Mouse (Mus musculus): ENCODE measurements at regions not wholly inside any gene's neighbourhood (a gene's known extent, or its start where the extent isn't known, plus 50 kb on each side); places are given as distances from the start of the nearest gene placed in this dataset.
"Not testable (repeated sequence)": the region's sequence is repeated elsewhere in the genome, so short reads cannot be mapped to it uniquely, and the experiment has no call there.

GRCm38 (mm10) chr5:52015786-52016185 lies 174.5 kb downstream of the Dhx15 start:
- no peak for DNase-seq (ENCODE audit: low spot score)

- DNase-seq (ENCODE audit: low spot score): no peak
Measured at GRCm38 (mm10) chr5:52010426-52010825, 179.9 kb downstream of the Dhx15 start.

DNA sequence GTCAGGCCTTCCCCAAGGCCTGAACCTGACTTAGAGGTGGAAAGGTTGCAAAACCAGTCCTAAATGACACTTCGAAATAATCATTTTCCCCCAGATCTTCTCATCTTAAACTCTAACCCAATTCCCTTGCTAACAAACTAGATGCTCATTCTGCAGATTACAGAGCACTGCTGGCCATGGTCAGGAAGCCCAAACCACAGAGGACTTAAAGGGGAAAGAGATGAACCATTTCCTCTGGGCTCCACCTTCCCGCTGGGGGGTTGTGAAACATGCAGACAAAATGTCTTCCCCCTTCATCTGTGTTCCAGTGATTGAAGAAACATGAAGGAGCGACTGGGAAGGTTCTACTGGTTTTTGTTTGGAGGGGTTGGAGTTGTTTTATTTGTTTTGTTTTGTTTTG lies 181.4 kb downstream of the Dhx15 start:
- no peak for DNase-seq (ENCODE audit: low spot score)

DNA sequence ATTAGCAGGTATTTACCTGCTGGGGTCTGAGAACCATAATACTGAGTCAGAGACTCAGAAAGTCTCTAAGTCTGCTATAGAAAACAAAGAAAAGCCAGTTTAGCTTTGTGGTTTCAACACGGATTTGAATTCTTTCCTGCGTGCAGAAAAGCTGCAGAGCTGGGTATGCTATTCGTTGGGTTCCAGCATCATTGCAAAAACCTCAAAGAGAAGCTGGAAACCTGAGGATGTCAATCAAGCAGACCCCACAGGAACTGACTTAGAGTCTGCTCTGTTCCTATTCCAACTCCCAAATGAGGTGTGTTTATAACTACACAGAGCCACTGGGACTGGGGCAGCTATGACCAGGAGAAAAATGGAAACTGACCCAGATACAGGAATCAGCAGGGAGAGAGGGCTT lies 183.5 kb downstream of the Dhx15 start:
- no peak for DNase-seq (ENCODE audit: low spot score)

DNA sequence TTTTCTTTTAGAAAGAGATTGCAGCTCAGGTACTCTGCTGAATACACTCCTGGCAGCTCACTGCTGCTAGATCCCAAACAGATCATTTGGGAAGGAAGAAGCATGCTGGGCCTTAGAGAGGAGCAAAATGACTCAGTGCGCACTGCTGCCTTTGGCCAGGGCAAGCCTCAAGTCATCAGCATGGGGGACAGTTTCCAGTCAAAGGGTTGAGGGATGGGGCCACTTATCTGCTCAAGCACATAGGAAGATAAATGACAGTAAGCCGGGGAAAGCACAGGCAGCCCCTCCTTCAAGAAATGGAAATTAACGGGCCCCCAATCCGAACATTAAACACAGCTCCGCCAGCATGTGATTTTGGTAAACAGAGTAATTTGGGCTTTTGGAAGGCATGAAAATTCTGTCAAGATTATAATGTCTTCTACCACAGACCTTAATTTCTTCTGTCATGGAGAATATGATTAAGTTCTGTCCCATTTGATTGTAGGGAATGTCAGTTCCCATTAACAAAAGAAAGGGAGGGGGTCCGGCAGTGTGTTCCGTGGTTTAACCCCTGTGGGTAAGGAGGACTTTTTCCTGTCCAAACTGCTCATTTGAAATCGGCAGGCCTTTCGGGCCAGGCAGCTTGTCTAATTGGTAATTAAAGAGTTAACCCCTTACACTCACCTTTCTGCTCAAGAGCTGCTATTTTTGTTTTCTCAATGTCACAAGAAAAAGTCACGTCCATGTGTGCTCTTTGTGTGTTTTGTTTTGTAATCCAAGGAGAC lies 199.3 kb downstream of the Dhx15 start:
- no peak for DNase-seq (ENCODE audit: low spot score)

DNA sequence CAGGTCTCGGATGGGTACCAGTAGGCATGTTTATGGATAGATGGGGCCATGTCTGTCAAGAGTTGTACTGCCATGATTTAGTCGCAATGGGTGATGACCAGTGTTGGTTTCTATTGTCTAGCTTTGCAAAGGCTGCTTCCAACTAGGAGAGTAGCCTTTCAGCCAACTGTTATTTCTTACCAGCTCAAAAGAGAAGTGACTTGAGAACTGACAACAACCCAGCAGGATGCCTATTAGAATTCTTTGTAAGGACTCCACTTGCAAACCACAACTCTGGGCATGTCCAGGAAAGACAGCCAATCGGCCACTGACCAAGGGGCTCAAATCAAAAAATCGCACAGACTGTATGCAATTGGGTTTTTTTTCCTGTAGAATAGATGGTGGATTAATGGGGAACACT lies 200.9 kb downstream of the Dhx15 start:
- no peak for DNase-seq (ENCODE audit: low spot score)

- no peak for DNase-seq (ENCODE audit: low spot score)
Measured at GRCm38 (mm10) chr5:51988913-51989312, 201.4 kb downstream of the Dhx15 start.

DNA sequence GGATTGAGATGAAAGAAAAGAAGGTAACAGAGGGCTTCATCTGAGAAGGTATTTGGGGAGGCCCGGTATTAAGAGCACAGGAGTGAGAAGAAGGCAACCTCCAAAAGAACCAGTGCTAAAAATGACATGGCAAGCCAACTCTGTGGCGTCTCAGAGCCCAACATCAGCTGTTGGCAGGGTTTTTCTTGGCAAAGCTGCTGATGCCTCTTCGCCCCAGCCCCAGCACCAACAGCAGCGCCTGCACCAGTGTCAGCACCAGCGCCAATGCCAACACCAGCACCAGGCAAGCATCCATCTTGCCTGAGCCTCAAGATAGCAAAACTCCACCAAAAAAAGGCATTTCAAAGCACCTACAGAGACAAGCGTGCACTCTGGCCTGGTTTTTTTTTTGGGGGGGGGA lies 205.3 kb downstream of the Dhx15 start:
- DNase-seq (ENCODE audit: low spot score): peak; percentile 22

DNA sequence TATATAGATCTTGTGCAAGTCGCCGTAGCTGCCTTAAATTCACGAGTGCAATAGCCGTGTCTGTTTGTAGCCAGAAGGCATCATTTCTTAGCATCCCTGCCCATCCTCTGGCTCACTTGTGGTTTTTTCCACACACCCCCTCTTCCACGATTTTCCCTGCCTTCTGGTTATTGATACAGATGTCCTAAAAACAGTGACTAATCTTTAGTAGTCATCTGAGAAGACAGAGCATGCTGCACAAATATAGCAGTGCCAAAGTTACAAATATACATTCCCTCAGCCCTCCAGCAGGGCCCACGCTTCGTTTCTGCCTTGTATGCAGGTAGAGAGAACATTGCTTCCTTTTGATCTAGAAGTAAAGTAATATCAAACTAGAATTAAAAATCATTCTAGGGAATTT lies 207.5 kb downstream of the Dhx15 start:
- DNase-seq (ENCODE audit: low spot score): no peak

DNA sequence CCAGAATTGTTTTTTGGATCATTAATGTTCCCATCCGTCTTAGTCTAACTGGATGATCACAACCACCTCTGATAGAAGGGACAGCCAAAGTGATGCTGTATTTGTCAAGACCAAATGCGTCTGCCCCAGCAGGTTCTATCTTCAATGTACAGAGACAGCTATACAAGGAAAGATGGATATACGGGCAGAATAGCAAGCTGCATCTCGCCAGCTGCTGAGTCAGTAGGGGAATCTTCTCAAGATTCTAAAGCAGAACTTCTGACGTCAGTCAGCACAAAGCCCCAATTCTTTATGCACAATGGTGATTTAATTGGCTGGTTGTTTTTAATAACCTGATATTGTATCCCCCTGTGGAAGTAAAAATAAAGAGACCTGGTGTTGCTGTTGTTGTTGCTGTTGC lies 209.4 kb downstream of the Dhx15 start:
- DNase-seq (ENCODE audit: low spot score): no peak

DNA sequence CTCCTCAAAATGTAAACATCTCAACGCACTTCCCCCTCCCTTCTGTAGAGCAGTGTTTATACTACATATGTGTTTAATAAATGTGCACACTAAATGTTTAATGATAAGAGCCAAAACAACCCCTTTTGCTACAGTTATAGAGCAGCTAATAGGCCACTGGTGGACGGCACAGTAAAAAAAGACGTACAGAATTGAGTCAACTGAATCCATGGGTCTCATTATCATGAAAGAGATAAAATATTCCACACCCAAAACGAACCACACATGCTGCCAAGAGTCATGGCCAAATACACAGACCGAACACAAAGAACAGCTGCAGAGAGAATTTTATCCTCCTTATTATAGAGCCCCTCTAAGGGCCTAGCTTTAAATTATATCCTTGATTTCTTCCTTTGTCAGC lies 237.8 kb downstream of the Dhx15 start:
- no peak for DNase-seq (ENCODE audit: low spot score)

DNA sequence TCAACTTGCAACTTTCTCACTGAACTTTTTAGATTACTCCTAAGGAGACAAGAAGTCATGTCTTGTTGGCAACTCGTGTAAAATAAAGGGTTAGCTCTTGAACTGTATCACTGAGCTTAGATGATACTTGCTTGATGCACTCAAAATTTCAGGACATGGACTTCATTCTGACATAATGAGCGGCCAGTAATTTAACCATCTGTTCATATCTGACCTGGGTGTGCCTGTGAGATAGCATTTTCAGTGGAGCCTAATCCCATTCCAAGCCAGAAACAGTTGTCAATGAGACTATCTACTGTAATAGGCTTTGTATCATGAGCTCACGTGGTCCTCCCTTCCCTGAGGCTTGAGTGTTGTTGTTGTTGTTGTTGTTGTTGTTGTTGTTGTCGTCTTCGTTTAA lies 240.3 kb downstream of the Dhx15 start:
- no peak for DNase-seq (ENCODE audit: low spot score)

DNA sequence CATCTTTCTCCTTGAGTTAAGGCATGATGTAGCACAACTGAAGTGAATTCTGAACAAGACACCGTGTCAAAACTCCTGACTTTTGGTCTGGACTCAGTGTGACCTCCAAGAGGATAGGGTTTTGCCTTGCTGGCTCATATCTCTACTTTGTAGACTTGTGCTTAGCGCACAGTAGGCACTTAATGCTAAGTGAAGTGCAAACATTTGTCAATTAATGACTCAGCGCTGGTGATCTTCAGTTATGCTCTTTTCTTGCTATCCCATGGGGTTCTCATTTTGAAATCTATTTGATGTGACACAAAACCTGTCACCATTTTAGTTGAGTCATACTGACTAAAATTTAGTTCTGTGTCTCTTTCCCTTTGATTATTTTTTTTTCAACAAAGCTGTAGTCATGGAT lies 244.3 kb downstream of the Dhx15 start:
- DNase-seq (ENCODE audit: low spot score): no peak

DNA sequence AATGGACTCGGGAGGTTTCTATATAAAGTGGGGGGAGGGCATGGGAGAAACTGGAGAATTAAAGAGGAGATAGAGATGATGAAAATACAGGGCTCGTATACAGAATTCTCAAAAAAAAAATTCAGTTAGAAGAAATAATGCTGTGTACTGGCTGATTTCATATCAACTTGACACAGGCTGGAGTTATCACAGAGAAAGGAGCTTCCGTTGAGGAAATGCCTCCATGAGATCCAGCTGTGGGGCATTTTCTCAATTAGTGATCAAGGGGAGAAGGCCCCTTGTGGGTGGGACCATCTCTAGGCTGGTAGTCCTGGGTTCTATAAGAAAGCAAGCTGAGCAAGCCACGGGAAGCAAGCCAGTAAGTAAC lies 248.4 kb downstream of the Dhx15 start:
- DNase-seq (ENCODE audit: low spot score): not testable (repeated sequence)

DNA sequence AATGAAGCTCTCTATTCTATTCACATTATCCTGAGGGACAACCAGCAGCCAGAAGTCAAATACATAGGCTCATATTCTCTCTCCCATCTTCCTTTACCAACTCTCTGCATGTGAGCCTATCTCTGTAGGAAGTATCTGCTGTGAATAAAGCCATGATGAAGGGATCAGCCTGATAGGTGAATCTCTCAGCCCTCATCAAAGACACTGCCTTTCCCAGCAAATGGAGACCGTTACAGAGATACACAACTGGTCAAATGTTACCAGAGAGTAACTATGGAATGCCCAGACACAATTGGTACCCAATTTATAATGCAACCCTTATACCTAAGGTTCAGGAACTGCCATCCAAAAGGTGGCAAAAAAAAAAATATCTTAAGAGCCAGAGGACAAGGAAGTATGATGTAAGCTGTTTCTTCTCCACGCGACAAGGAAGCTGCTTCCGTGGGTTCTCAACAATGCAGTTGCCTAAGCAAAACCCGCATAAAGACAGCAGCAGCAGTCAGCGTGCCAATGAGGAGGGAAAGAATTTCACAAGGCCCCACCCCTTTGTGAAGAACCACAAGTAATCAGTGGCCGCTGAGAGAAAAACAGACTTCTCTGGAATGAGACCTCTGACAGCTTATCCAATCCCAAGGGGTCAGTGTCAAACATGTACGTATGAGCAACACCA lies 248.9 kb downstream of the Dhx15 start:
- no peak for DNase-seq (ENCODE audit: low spot score)

GRCm38 (mm10) chr5:51938845-51939244 lies 251.5 kb downstream of the Dhx15 start:
- DNase-seq (ENCODE audit: low spot score): no peak

DNA sequence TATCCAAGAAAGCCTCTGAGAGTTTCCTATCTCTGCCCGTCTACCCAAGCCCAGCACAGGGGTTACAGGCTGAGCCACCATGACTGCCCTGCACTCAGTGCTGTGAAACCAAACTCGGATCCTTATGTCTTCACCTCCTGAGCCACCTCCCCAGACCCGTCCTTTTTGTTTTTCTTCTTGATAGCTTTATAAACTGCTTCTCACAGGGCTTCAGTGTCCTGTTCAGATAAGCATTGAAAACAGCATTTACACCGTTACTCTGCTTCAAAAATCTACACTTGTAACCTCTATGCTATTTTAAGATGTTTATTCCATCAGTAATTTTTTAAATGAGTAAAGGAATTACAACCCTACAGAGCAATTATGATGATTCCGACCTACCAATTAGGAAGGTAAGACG lies 253.0 kb downstream of the Dhx15 start:
- DNase-seq (ENCODE audit: low spot score): no peak

DNA sequence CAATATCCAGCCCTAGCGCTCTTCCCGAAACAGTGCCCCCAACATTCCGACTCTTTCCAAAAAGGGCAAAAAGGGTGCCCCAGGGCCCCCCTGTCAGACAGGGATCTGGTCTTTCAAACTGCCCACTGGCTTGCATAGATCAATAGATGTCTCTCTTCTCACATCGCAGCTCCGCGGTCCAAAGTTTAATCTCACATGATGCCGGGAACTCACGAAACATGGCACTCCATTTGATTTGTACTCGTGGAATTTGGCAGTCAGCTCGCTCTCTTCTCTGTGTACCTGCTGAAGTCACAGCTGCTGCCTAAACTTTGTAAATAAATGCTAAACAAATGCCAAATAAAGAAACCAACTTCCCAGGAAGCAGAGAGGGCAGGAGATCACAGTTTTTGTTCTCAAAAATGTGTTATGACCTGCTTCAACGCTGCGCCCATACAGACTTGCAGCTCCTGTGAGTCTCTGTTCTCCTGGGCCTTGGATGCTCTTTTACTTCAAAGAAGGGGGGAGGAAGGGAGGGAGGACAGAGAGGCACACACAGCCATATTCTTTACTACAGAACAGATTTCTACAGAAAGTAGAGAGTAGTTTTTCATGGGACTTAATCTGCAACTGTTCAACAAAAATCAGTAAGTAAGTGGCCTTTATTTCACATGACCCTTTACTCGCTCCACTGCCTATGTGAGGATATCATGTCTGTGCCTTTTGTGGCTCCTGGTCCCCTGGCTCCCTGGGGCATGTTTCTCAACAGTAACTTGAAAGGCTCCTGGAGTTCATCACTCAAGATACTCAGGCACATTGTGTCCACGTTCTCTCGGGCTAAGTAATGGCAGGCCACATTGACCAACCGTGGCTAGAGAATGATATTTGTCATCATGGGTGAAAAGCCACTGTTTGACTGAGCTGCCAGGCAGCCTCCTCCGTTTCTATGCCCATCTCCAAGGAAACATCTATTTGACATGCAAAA lies 254.6 kb downstream of the Dhx15 start:
- DNase-seq (ENCODE audit: low spot score): no peak

DNA sequence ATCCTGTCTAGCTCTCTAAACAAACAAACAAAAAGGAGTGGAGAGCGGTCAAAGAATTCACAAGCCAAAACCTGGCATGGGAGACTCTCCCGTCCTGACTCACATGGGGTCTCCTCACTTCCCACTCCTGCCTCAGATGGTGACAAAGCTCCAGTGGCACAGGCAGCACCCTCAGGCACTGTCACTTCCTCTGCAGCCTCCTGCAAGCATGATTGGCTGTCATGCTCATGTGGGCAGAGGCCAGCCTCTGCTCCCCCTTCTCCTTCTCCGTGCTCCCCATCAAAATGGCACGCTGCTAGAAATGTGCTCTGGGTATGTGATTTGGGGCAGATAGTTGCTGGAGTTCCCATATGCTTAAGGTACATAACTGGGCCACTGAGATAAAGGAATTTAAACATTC lies 255.4 kb downstream of the Dhx15 start:
- no peak for DNase-seq (ENCODE audit: low spot score)

DNA sequence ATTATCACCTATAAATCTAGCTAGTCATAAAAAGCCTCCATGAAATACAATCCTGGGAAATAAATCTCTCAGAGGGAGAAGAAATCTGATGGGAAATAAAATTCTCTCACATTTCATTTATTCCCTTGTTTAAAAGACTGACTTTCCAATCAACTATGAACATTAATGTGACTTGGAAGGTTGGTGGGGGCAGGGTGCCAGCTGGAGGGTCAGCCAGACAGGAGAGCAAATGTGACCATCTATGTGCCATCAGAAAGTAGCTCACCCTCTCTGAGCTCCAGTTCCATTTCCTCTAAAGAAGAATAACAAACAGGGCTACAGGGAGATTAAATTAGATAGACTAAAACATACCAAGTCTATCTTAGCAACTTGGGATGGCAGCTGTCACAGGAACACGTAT lies 257.0 kb downstream of the Dhx15 start:
- no peak for DNase-seq (ENCODE audit: low spot score)

DNA sequence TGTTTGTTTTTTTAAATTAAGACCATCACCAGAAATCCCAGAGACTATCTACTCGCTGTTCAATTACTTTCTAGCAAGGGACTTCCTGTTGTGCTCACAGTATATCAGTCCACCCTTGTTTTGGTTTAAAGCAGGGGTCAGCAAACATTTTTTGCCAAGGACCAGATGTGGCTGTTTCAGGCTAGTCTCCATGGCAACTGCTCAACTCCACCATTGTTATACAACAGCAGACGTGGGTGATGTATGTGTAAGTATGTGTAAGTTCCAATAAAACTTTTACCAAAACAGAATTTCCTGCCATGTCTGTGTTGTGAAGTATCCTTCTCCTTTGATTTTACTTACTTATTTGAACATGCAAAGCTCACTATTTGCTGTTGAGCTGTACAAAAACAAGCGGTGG lies 259.9 kb downstream of the Dhx15 start:
- no peak for DNase-seq (ENCODE audit: low spot score)

- DNase-seq (ENCODE audit: low spot score): no peak
Measured at GRCm38 (mm10) chr5:51928801-51929200, 261.5 kb downstream of the Dhx15 start.

DNA sequence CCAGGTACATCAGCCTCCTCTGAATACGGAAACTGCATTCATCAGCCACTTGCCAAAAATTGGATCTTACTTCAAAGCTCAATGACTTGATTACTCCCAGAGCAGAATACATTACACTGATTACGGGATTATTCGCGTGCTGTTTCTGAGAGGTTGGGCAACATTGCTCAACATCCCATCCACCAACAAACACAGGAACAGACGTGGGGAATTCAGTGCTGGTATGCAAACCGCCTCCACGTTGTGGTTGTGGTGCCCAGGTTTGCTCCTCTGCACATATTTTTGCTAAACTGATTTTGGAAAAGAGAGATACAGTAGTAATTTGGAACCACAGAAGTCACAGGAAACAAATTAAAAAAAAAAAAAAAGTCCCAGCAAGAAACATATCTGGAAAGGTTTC lies 266.9 kb downstream of the Dhx15 start:
- DNase-seq (ENCODE audit: low spot score): no peak
